9 mouse cellular contexts compared by ENCODE assay signal in genomic region chr10:115171351-115171818, GRCm38 (mm10). TPM values are rescaled to one million over a fixed set of nuclear protein-coding genes. Genes with fewer than 3 reads are reported as not detected.
DNase-seq lines count a peak whose midpoint lies in the region; ATAC-seq lines count a peak whose summit lies in the region.
"Had no signal": no experiment of that assay in that cellular context is flagged by ENCODE, and none has a peak within 500 bp of the region (broad histone marks: within the 10 kb centered on the region; RNA-seq: fewer than 3 reads in every experiment).

No protein-coding gene starts in this region.

- H3K36me3 ChIP-seq in midbrain, embryonic 15.5 days (replicated peaks) = no peaks in the 10 kb centered on the region

- no peak overlapping the region for H3K9ac ChIP-seq in midbrain, embryonic 15.5 days

- WGBS in midbrain, embryonic 15.5 days = 36% methylated on average over 8 of the region's 8 CpGs

- H3K4me3 ChIP-seq in midbrain, embryonic 15.5 days = no peak overlapping the region

- peak overlapping the region; percentile 21; the same call in 1 of the 2 replicates for H3K27ac ChIP-seq in midbrain, embryonic 15.5 days

- no peak overlapping the region for H3K4me2 ChIP-seq in midbrain, embryonic 15.5 days

- ATAC-seq in midbrain, embryonic 15.5 days (replicated peaks) = peak; percentile 75

- peaks cover 13% of the 10 kb centered on the region for H3K4me1 ChIP-seq in midbrain, embryonic 15.5 days

- intact Hi-C loops in heart, postnatal 14 days (cut with DNase I) = no loop called here
- intact Hi-C loops in heart, postnatal 25 days (cut with DNase I) = no loop called here

- H3K9me3 ChIP-seq in midbrain, embryonic 15.5 days = no peaks in the 10 kb centered on the region

- DNase-seq in heart, postnatal 14 days = peak; percentile 3 to 4
- no peak for DNase-seq in heart, postnatal 25 days (ENCODE audit: low spot score)
- peak; percentile 95 for DNase-seq in MN1 (ENCODE audit: low spot score)
- peak; percentile 25 to 33 for DNase-seq in frontal cortex, postnatal 14 days (ENCODE audit: low spot score in 2 of 2)
- DNase-seq in kidney, postnatal 4 days = no peak
- DNase-seq in urinary bladder, postnatal 25 days (ENCODE audit: low spot score) = no peak
- no peak for DNase-seq in urinary bladder, postnatal 4 days (ENCODE audit: low spot score in 2 of 2)

- no peaks in the 10 kb centered on the region for H3K27me3 ChIP-seq in midbrain, embryonic 15.5 days (replicated peaks)

RNA-seq across cellular contexts. Expression of gene Tph2, which starts 13.4 kb away (rescaled TPM):
- not detected for total RNA-seq in heart, postnatal 14 days (2021)
- not detected for total RNA-seq in heart, postnatal 25 days (2021)
- polyA plus RNA-seq in midbrain, embryonic 15.5 days (2015; fragmentation: Nextera tagmentation; extraction: Ambion mirVana) = 4.6 and 7.3 TPM in 2 replicates
- polyA plus RNA-seq: large intestine, adult 2 months had no signal

Comparison
In these comparisons a context has a peak if more than half of its experiments do, and no peak if none do; other contexts are left out.
1. DNase-seq: peak in heart, postnatal 14 days (2 of 2), MN1 (single experiment) and frontal cortex, postnatal 14 days (2 of 2); none in heart, postnatal 25 days (single experiment), kidney, postnatal 4 days (0 of 2), urinary bladder, postnatal 25 days (single experiment) and urinary bladder, postnatal 4 days (0 of 2).